ENCODE assay signal across 14 mouse cellular contexts in the genomic region with DNA sequence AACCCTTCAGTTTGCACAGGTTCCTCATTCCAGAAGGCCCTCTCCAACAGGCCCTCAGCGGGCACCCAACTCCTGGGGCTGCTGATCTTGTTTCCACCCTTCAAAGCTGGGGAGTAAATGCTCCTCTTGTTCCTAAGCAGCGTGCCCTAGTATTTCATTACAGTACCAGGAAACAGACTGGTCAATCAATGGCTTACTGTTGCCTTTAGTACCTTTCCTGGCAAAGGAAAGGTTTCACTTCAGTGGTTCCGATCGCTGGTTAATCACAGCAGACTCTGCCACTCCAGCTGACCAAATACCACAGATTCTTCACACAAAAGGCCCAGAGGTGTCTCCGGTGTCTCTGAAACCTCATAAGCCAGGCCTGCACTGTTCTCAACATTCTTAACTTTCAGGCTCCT.
DNase-seq lines count a peak whose midpoint lies in the region; ATAC-seq and TF ChIP-seq lines count a peak whose summit lies in the region.
"Had no signal": no experiment of that assay in that cellular context is flagged by ENCODE, and none has a peak within 500 bp of the region (broad histone marks: within the 10 kb centered on the region; RNA-seq: fewer than 3 reads in every experiment).

No protein-coding gene starts in this region.

- H3K9ac ChIP-seq in liver, adult 2 months (ENCODE audit: low read depth, low read length) = no peak overlapping the region
- no peak overlapping the region for H3K9ac ChIP-seq in liver, embryonic 12.5 days
- no peak overlapping the region for H3K9ac ChIP-seq in limb, embryonic 15.5 days
- H3K9ac ChIP-seq in hindbrain, embryonic 12.5 days = no peak overlapping the region
- H3K9ac ChIP-seq: forebrain, embryonic 15.5 days had no signal

- peaks cover 23% of the 10 kb centered on the region for H3K4me1 ChIP-seq in liver, adult 2 months (ENCODE audit: control insufficient read depth, insufficient read depth, low read length)
- peaks cover 73% of the 10 kb centered on the region for H3K4me1 ChIP-seq in liver, embryonic 12.5 days
- peaks cover 38% of the 10 kb centered on the region for H3K4me1 ChIP-seq in kidney, adult 2 months (ENCODE audit: control insufficient read depth, insufficient read depth, low read length)
- peaks cover 5% of the 10 kb centered on the region for H3K4me1 ChIP-seq in limb, embryonic 15.5 days
- no peaks in the 10 kb centered on the region for H3K4me1 ChIP-seq in hindbrain, embryonic 12.5 days
- H3K4me1 ChIP-seq: forebrain, embryonic 15.5 days had no signal

- ATAC-seq in liver, embryonic 12.5 days = no peak
- no peak for ATAC-seq in limb, embryonic 15.5 days (ENCODE audit: insufficient number of reproducible peaks, low FRiP score, low TSS enrichment, low read depth)
- no peak for ATAC-seq in hindbrain, embryonic 12.5 days (ENCODE audit: low FRiP score)
- ATAC-seq: forebrain, embryonic 15.5 days; intestine, embryonic 16.5 days had no signal

- peak overlapping the region; percentile 67 for H3K27ac ChIP-seq in gastrocnemius, adult 2 months
- H3K27ac ChIP-seq in liver, adult 2 months (replicated peaks; ENCODE audit: insufficient read depth, low read depth, low read length) = no peak overlapping the region; the same call in 1 of the 2 replicates
- no peak overlapping the region for H3K27ac ChIP-seq in liver, embryonic 12.5 days
- H3K27ac ChIP-seq in kidney, adult 2 months (ENCODE audit: insufficient read depth, low read depth, low read length) = peak overlapping the region; percentile 98
- H3K27ac ChIP-seq in limb, embryonic 15.5 days = peak overlapping the region; percentile 40
- H3K27ac ChIP-seq in hindbrain, embryonic 12.5 days = no peak overlapping the region; the same call in 1 of the 2 replicates
- H3K27ac ChIP-seq: forebrain, embryonic 15.5 days had no signal

- H3K4me2 ChIP-seq in liver, embryonic 12.5 days = no peak overlapping the region
- H3K4me2 ChIP-seq in limb, embryonic 15.5 days = no peak overlapping the region
- no peak overlapping the region for H3K4me2 ChIP-seq in hindbrain, embryonic 12.5 days (replicated peaks)
- H3K4me2 ChIP-seq: forebrain, embryonic 15.5 days had no signal

- no peaks in the 10 kb centered on the region for H3K9me3 ChIP-seq in liver, embryonic 12.5 days (replicated peaks)
- H3K9me3 ChIP-seq in limb, embryonic 15.5 days = no peaks in the 10 kb centered on the region
- H3K9me3 ChIP-seq in hindbrain, embryonic 12.5 days (replicated peaks) = no peaks in the 10 kb centered on the region
- H3K9me3 ChIP-seq: forebrain, embryonic 15.5 days; G1E had no signal

- DNase-seq in gastrocnemius, adult 2 months = no peak
- DNase-seq in gastrocnemius, postnatal 14 days = no peak
- DNase-seq in liver, adult 2 months (ENCODE audit: extremely low read depth, low read depth, low spot score) = peak; percentile 84
- DNase-seq in kidney, adult 2 months = peak; percentile 90
- DNase-seq in adrenal gland, adult (ENCODE audit: inconsistent age in 2 of 2, low spot score in 1 of 2) = no peak
- DNase-seq: adrenal gland, adult 8-10 months; cerebellum, adult 11 months; gastrocnemius, postnatal 36 days had no signal

- no peaks in the 10 kb centered on the region for H3K27me3 ChIP-seq in liver, adult 2 months (ENCODE audit: control insufficient read depth, insufficient read depth, low read length)
- H3K27me3 ChIP-seq in liver, embryonic 12.5 days (replicated peaks) = no peaks in the 10 kb centered on the region
- H3K27me3 ChIP-seq in kidney, adult 2 months (replicated peaks; ENCODE audit: control insufficient read depth, insufficient read depth, low read length) = no peaks in the 10 kb centered on the region
- H3K27me3 ChIP-seq in limb, embryonic 15.5 days = no peaks in the 10 kb centered on the region
- H3K27me3 ChIP-seq in hindbrain, embryonic 12.5 days = no peaks in the 10 kb centered on the region
- H3K27me3 ChIP-seq: forebrain, embryonic 15.5 days had no signal

- H3K79me2 ChIP-seq in liver, adult 2 months (ENCODE audit: control insufficient read depth, insufficient read depth, low read length) = peaks cover 7% of the 10 kb centered on the region; the same call in 1 of the 2 replicates

- 28% methylated on average over 5 of the region's 5 CpGs for whole genome bisulfite sequencing in liver, adult 2 months
- WGBS in liver, embryonic 12.5 days (ENCODE audit: insufficient replicate concordance) = 83% methylated on average over 5 of the region's 5 CpGs
- 29% methylated on average over 5 of the region's 5 CpGs for WGBS in kidney, adult 2 months
- 70% methylated on average over 5 of the region's 5 CpGs for WGBS in limb, embryonic 15.5 days
- 64% methylated on average over 5 of the region's 5 CpGs for WGBS in hindbrain, embryonic 12.5 days

- no peaks in the 10 kb centered on the region for H3K36me3 ChIP-seq in liver, adult 2 months (ENCODE audit: control insufficient read depth, insufficient read depth, low read length)
- H3K36me3 ChIP-seq in liver, embryonic 12.5 days = peaks cover 21% of the 10 kb centered on the region
- H3K36me3 ChIP-seq in kidney, adult 2 months (ENCODE audit: control insufficient read depth, insufficient read depth, low read length) = no peaks in the 10 kb centered on the region
- no peaks in the 10 kb centered on the region for H3K36me3 ChIP-seq in limb, embryonic 15.5 days
- H3K36me3 ChIP-seq in hindbrain, embryonic 12.5 days = no peaks in the 10 kb centered on the region
- H3K36me3 ChIP-seq: forebrain, embryonic 15.5 days had no signal

- TF ChIP-seq POLR2A in liver, adult 2 months (IDR thresholded peaks at IDR 0.05; ENCODE audit: extremely low read depth, insufficient read depth, low read length) = no peak
- TF ChIP-seq POLR2A in kidney, adult 2 months (IDR thresholded peaks at IDR 0.05; ENCODE audit: low read depth, low read length) = no peak

- intact Hi-C loops in gastrocnemius, adult 2 months (cut with DNase I) = no loop called here
- intact Hi-C loops in gastrocnemius, postnatal 14 days (cut with DNase I; ENCODE audit: low total_unique reads) = no loop called here

- TF ChIP-seq CTCF in gastrocnemius, adult 2 months (IDR thresholded peaks at IDR 0.05) = no peak
- TF ChIP-seq CTCF in liver, adult 2 months (IDR thresholded peaks at IDR 0.05; ENCODE audit: low read depth, low read length) = no peak
- TF ChIP-seq CTCF in kidney, adult 2 months (conservative IDR thresholded peaks at IDR 0.05; ENCODE audit: insufficient read depth, insufficient read length, low read depth, low read length) = no peak

- H3K4me3 ChIP-seq in gastrocnemius, adult 2 months = no peak overlapping the region
- no peak overlapping the region; the same call in 1 of the 2 replicates for H3K4me3 ChIP-seq in liver, adult 2 months (ENCODE audit: insufficient read depth, low read depth, low read length)
- H3K4me3 ChIP-seq in liver, embryonic 12.5 days = no peak overlapping the region
- no peak overlapping the region for H3K4me3 ChIP-seq in kidney, adult 2 months (ENCODE audit: insufficient read depth, low read depth, low read length)
- no peak overlapping the region for H3K4me3 ChIP-seq in limb, embryonic 15.5 days
- H3K4me3 ChIP-seq in hindbrain, embryonic 12.5 days = no peak overlapping the region
- H3K4me3 ChIP-seq: forebrain, embryonic 15.5 days had no signal

Comparison
In these comparisons a context has a peak if more than half of its experiments do, and no peak if none do; other contexts are left out.
1. DNase-seq: peak in liver, adult 2 months (single experiment) and kidney, adult 2 months (single experiment); none in gastrocnemius, adult 2 months (single experiment), gastrocnemius, postnatal 14 days (single experiment) and adrenal gland, adult (0 of 2).
2. H3K27ac ChIP-seq: peak in gastrocnemius, adult 2 months (single experiment), kidney, adult 2 months (single experiment) and limb, embryonic 15.5 days (single experiment); none in liver, adult 2 months (single experiment), liver, embryonic 12.5 days (single experiment) and hindbrain, embryonic 12.5 days (single experiment).